In the genomic region with DNA sequence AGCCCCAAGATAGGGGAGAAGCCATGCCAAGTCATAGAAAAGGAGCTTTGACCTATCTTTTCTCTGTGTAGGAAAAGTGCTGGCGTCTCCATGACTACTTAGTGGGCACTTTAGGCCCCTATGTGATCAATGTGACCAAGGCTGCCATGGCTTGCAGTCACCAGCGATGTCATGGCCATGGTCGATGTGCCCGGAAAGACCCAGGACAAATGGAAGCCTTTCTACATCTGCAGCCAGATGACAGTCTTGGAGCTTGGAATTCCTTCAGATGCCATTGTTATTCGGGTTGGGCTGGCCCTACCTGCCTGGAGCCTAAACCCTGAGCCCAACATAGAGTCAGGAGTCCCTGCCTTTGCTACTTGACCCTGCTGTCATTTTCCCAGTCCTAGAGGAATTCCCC, we compare ENCODE assay signal across 12 mouse cellular contexts. TPM values are rescaled to one million over a fixed set of nuclear protein-coding genes. Genes with fewer than 3 reads are reported as not detected.
A peak's percentile ranks its signal among the peaks of the same experiment; 100 is the strongest.
DNase-seq lines count a peak whose midpoint lies in the region; ATAC-seq and TF ChIP-seq lines count a peak whose summit lies in the region.
"Had no signal": no experiment of that assay in that cellular context is flagged by ENCODE, and none has a peak within 500 bp of the region (broad histone marks: within the 10 kb centered on the region; RNA-seq: fewer than 3 reads in every experiment).

No protein-coding gene starts in this region.

- intact Hi-C loops in heart, postnatal 25 days (cut with DNase I), result no loop called here

- no peak for DNase-seq in heart, embryonic 10.5 days (ENCODE audit: low spot score)
- no peak for DNase-seq in heart, postnatal 25 days (ENCODE audit: low spot score)
- no peak for DNase-seq in spleen, adult 2 months (ENCODE audit: low read depth in 1 of 2, low spot score in 2 of 2)
- DNase-seq in spleen, postnatal 36 days (ENCODE audit: low spot score in 2 of 2), result no peak
- no peak for DNase-seq in lung, postnatal 10 days
- no peak for DNase-seq in kidney, postnatal 14 days
- DNase-seq: cerebellum, adult 9-10 months; kidney, postnatal 25 days; thymus, adult 2 months had no signal

- H3K36me3 ChIP-seq in heart, embryonic 10.5 days, result peaks cover 42% of the 10 kb centered on the region
- H3K36me3 ChIP-seq in spleen, adult 2 months (ENCODE audit: control insufficient read depth, insufficient read depth, low read length), result peaks cover 16% of the 10 kb centered on the region
- H3K36me3 ChIP-seq in intestine, embryonic 16.5 days (ENCODE audit: control insufficient read depth, insufficient read depth, low read length), result peaks cover 7% of the 10 kb centered on the region; the same call in 1 of the 2 replicates
- H3K36me3 ChIP-seq in myocyte (ENCODE audit: control insufficient read depth, insufficient read depth), result no peaks in the 10 kb centered on the region

- TF ChIP-seq CTCF in spleen, adult 2 months (IDR thresholded peaks at IDR 0.05; ENCODE audit: extremely low read depth, insufficient read depth, insufficient read length, insufficient replicate concordance), result no peak

- no peak overlapping the region for H3ac ChIP-seq in myocyte (ENCODE audit: control insufficient read depth, insufficient read length)

- no peak overlapping the region; the same call in 1 of the 2 replicates for H3K4me3 ChIP-seq in heart, embryonic 10.5 days
- no peak overlapping the region for H3K4me3 ChIP-seq in spleen, adult 2 months (ENCODE audit: extremely low read depth, insufficient read depth, insufficient read length)
- no peak overlapping the region for H3K4me3 ChIP-seq in intestine, embryonic 16.5 days (ENCODE audit: low read length)
- H3K4me3 ChIP-seq in myocyte, result peak overlapping the region; percentile 53

- no peak overlapping the region for H3K9ac ChIP-seq in intestine, embryonic 16.5 days (ENCODE audit: low read depth, low read length)
- H3K9ac ChIP-seq: neural tube, embryonic 15.5 days had no signal

- no peaks in the 10 kb centered on the region for H3K9me3 ChIP-seq in heart, embryonic 10.5 days
- no peaks in the 10 kb centered on the region for H3K9me3 ChIP-seq in intestine, embryonic 16.5 days (ENCODE audit: control insufficient read depth, low read length)
- H3K9me3 ChIP-seq: neural tube, embryonic 15.5 days had no signal

- peaks cover 15% of the 10 kb centered on the region for H3K79me2 ChIP-seq in myocyte (ENCODE audit: control insufficient read depth, insufficient read depth)

- no peaks in the 10 kb centered on the region for H3K27me3 ChIP-seq in heart, embryonic 10.5 days (ENCODE audit: insufficient read depth, poor library complexity, severe bottlenecking)
- H3K27me3 ChIP-seq in spleen, adult 2 months (ENCODE audit: control insufficient read depth, insufficient read depth, low read length), result no peaks in the 10 kb centered on the region
- no peaks in the 10 kb centered on the region for H3K27me3 ChIP-seq in intestine, embryonic 16.5 days (replicated peaks; ENCODE audit: control insufficient read depth, insufficient read depth, low read length)
- H3K27me3 ChIP-seq in myocyte (ENCODE audit: control insufficient read depth, insufficient read depth, insufficient read length), result no peaks in the 10 kb centered on the region
- H3K27me3 ChIP-seq: neural tube, embryonic 15.5 days had no signal

- TF ChIP-seq POLR2A in spleen, adult 2 months (IDR thresholded peaks at IDR 0.05; ENCODE audit: low read depth, low read length), result no peak
- no peak for TF ChIP-seq POLR2A in myocyte (IDR thresholded peaks at IDR 0.05; ENCODE audit: insufficient read length, low read depth)

- 80% methylated on average over 5 of the region's 5 CpGs for WGBS in heart, embryonic 10.5 days
- 88% methylated on average over 5 of the region's 5 CpGs for WGBS in spleen, adult 2 months
- 89% methylated on average over 5 of the region's 5 CpGs for WGBS in intestine, embryonic 16.5 days

- peaks cover 49% of the 10 kb centered on the region for H3K4me1 ChIP-seq in heart, embryonic 10.5 days
- peaks cover 4% of the 10 kb centered on the region; the same call in 1 of the 2 replicates for H3K4me1 ChIP-seq in spleen, adult 2 months (ENCODE audit: control insufficient read depth, insufficient read depth, insufficient read length)
- peaks cover 37% of the 10 kb centered on the region for H3K4me1 ChIP-seq in intestine, embryonic 16.5 days (ENCODE audit: control insufficient read depth, insufficient read depth, low read length)

- ATAC-seq in intestine, embryonic 16.5 days, result no peak

- peak overlapping the region; percentile 75 for H3K27ac ChIP-seq in heart, embryonic 10.5 days
- H3K27ac ChIP-seq in spleen, adult 2 months (ENCODE audit: insufficient read depth, low read length), result peak overlapping the region; percentile 3; the same call in 1 of the 2 replicates
- H3K27ac ChIP-seq in intestine, embryonic 16.5 days (ENCODE audit: low read length), result peak overlapping the region; percentile 79
- H3K27ac ChIP-seq: neural tube, embryonic 15.5 days had no signal

- no peak overlapping the region for H3K4me2 ChIP-seq in intestine, embryonic 16.5 days (ENCODE audit: low read depth, low read length)
- H3K4me2 ChIP-seq in myocyte (ENCODE audit: low read depth), result peak overlapping the region; percentile 12

TF ChIP-seq in myocyte, 11 proteins besides CTCF, POLR2A, EP300 and RAD21:
- TF ChIP-seq E2F4 (IDR thresholded peaks at IDR 0.05; ENCODE audit: insufficient read depth), result no peak
- TF ChIP-seq MYOD1 (IDR thresholded peaks at IDR 0.05; ENCODE audit: control insufficient read depth in 1 of 3, insufficient read length in 2 of 3, low read depth in 2 of 3), result no peak
- TF ChIP-seq POLR2AphosphoS2 (IDR thresholded peaks at IDR 0.05; ENCODE audit: insufficient read length, low read depth), result no peak
- TF ChIP-seq CEBPB (IDR thresholded peaks at IDR 0.05; ENCODE audit: insufficient read depth, poor library complexity, severe bottlenecking), result no peak
- TF ChIP-seq MYOG (IDR thresholded peaks at IDR 0.05; ENCODE audit: control insufficient read depth in 1 of 3, insufficient read depth in 1 of 3, insufficient read length in 2 of 3, low read depth in 2 of 3), result no peak
- TF ChIP-seq MAX (IDR thresholded peaks at IDR 0.05; ENCODE audit: low read depth), result no peak
- no peak for TF ChIP-seq TCF3 (IDR thresholded peaks at IDR 0.05; ENCODE audit: insufficient read length, low read depth)
- no peak for TF ChIP-seq USF1 (IDR thresholded peaks at IDR 0.05; ENCODE audit: low read depth)
- TF ChIP-seq SRF (IDR thresholded peaks at IDR 0.05; ENCODE audit: control insufficient read depth, insufficient read length, low read depth), result no peak

RNA-seq across cellular contexts. Expression of a gene that starts 0.9 kb away (rescaled TPM):
- polyA plus RNA-seq in heart, embryonic 10.5 days (2016; fragmentation: Nextera tagmentation; extraction: Ambion mirVana), result 58.0 and 62.8 TPM in 2 replicates
- 10 to 100 TPM; 44.6 to 45.8 TPM for total RNA-seq in heart, postnatal 25 days (2021)
- 71.2 and 78.3 TPM in 2 replicates for polyA plus RNA-seq in spleen, adult 2 months (2012; rRNA removed)
- 79.0 and 89.6 TPM in 2 replicates for polyA plus RNA-seq in intestine, embryonic 16.5 days (2015; fragmentation: Nextera tagmentation; extraction: Ambion mirVana)
- 29.4 TPM for polyA plus RNA-seq in myocyte (2012; fragmentation: generic; extraction: Trizol)

RNA-seq across cellular contexts. Expression of a gene that starts 5.9 kb away (rescaled TPM):
- 0.36 and 0.70 TPM in 2 replicates for polyA plus RNA-seq in heart, embryonic 10.5 days (2016; fragmentation: Nextera tagmentation; extraction: Ambion mirVana)
- total RNA-seq in heart, postnatal 25 days (2021), result under 1 TPM; 0.45 to 0.62 TPM
- 0.54 and 1.00 TPM in 2 replicates for polyA plus RNA-seq in spleen, adult 2 months (2012; rRNA removed)
- polyA plus RNA-seq in intestine, embryonic 16.5 days (2015; fragmentation: Nextera tagmentation; extraction: Ambion mirVana), result 0.66 and 0.68 TPM in 2 replicates
- polyA plus RNA-seq in myocyte (2012; fragmentation: generic; extraction: Trizol), result 0.43 TPM

RNA-seq across cellular contexts. Expression of a gene that starts 7.8 kb away (rescaled TPM):
- polyA plus RNA-seq in heart, embryonic 10.5 days (2016; fragmentation: Nextera tagmentation; extraction: Ambion mirVana), result 14.8 and 15.3 TPM in 2 replicates
- total RNA-seq in heart, postnatal 25 days (2021), result 10 to 100 TPM; 14.0 to 18.4 TPM
- 34.1 and 36.8 TPM in 2 replicates for polyA plus RNA-seq in spleen, adult 2 months (2012; rRNA removed)
- 19.2 and 20.2 TPM in 2 replicates for polyA plus RNA-seq in intestine, embryonic 16.5 days (2015; fragmentation: Nextera tagmentation; extraction: Ambion mirVana)
- 13.8 TPM for polyA plus RNA-seq in myocyte (2012; fragmentation: generic; extraction: Trizol)

RNA-seq across cellular contexts. Expression of a gene that starts 9.8 kb away (rescaled TPM):
- 4.9 and 6.8 TPM in 2 replicates for polyA plus RNA-seq in heart, embryonic 10.5 days (2016; fragmentation: Nextera tagmentation; extraction: Ambion mirVana)
- total RNA-seq in heart, postnatal 25 days (2021), result 1 to 10 TPM; 5.3 TPM
- polyA plus RNA-seq in spleen, adult 2 months (2012; rRNA removed), result 3.2 and 3.7 TPM in 2 replicates
- 5.8 and 5.9 TPM in 2 replicates for polyA plus RNA-seq in intestine, embryonic 16.5 days (2015; fragmentation: Nextera tagmentation; extraction: Ambion mirVana)
- 3.3 TPM for polyA plus RNA-seq in myocyte (2012; fragmentation: generic; extraction: Trizol)

RNA-seq across cellular contexts. Expression of a gene that starts 18.8 kb away (rescaled TPM):
- 116 and 128 TPM in 2 replicates for polyA plus RNA-seq in heart, embryonic 10.5 days (2016; fragmentation: Nextera tagmentation; extraction: Ambion mirVana)
- 10 to 100 TPM; 35.4 to 36.2 TPM for total RNA-seq in heart, postnatal 25 days (2021)
- polyA plus RNA-seq in spleen, adult 2 months (2012; rRNA removed), result 38.1 and 44.3 TPM in 2 replicates
- 88.2 and 91.2 TPM in 2 replicates for polyA plus RNA-seq in intestine, embryonic 16.5 days (2015; fragmentation: Nextera tagmentation; extraction: Ambion mirVana)
- polyA plus RNA-seq in myocyte (2012; fragmentation: generic; extraction: Trizol), result 34.2 TPM

Comparison
In these comparisons a context has a peak if more than half of its experiments do, and no peak if none do; other contexts are left out.
1. H3K27ac ChIP-seq: peak in every context shown above with its lines; median percentile 79 in intestine, embryonic 16.5 days; 75 in heart, embryonic 10.5 days; 3 in spleen, adult 2 months.